Mouse (Mus musculus): ENCODE data around the gene Adora1. TPM values are rescaled to one million over a fixed set of nuclear protein-coding genes. Genes with fewer than 3 reads are reported as not detected.

The Adora1 gene
- total RNA-seq (2021): under 1 TPM; 0.20 to 0.31 TPM
- long read RNA-seq, experiment 1: 0 reads
- long read RNA-seq, experiment 2: 0 reads

DNA sequence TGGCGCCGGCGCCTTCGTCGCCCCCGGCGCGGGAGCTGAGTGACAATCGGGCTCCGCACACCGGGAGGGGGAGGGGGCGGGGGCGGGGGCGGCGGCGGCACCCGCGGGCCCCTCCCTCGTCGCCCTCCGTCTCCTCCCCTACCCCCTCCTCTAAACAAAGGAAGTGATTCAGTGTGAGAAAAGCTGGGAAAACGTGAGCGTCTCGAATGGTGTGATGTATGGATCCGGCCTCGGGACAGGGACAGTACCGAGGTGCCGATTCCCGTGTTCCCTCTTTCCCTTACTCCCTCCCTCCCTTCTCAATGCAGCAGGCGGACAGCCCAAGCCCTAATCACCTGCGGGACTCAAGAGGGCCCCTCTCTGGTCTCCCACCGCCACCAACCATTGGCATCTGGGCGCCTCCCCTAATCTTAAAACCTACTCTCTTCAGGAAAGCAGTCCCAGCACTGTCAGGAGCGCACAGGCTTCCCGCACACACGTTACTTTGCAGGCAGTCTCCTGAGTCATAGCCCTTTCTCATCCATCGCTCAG lies at the start of gene Adora1:
TSS of gene Adora1 (minus strand) at position 41 of the 531 bp plus-strand sequence.
- Histone ChIP-seq H3K27ac (peak within 1 kb of the TSS; percentile 46; the same call in 1 of the 2 replicates), H3K4me3 (peak within 1 kb of the TSS; percentile 72)
- DNase-seq: no peak
- no peak for TF ChIP-seq CTCF (IDR thresholded peaks at IDR 0.05)
- intact Hi-C loops (cut with DNase I): no loop called here

DNA sequence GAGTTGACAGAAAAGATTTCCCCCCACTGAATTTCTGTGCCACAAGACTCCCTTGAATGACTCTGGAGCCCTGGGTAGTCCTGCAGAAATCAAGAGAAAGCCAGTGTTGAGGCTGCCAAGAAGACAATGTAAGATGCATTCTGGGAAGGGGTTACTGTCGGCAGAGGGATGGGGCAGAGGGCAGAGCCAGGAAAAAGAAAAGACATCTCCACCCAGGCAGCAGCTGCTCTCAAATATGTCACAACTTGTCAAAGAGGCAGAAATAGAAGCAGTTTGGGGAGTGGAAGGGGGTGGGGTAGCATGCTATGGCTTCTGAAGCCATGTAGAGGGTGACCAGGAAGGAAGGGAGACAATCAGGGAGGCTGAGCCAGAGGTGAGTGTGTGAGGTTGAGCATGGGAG lies 47.9 kb upstream of the Adora1 start:
- no peak for DNase-seq
- TF ChIP-seq CTCF (IDR thresholded peaks at IDR 0.05): no peak
- Histone ChIP-seq H3K4me3 (no peak overlapping the region), H3K27ac (no peak overlapping the region)
- intact Hi-C loops (cut with DNase I): no loop called here

DNA sequence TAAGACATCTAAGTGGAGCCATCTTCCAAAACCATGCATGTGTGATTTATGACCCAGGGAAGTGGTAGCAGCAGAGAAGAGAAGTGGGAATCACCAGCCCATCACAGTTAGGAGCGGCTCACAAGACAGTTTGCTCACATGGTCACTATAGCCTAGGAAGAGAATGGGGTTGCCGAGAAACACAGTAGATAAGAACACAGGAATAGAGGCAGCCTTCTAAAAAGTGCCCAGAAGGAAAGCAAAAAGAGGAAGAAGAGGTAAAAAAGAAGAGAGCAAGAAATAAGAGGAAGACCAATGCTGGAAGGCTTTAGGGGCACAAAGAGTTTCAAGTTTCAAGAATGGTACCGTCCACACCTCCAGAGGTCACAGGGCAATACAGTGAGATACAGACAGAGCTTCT lies 47.1 kb upstream of the Adora1 start:
- intact Hi-C loops (cut with DNase I): no loop called here
- no peak overlapping the region for H3K27ac ChIP-seq
- DNase-seq: no peak
- no peak overlapping the region for H3K4me3 ChIP-seq
- TF ChIP-seq CTCF (IDR thresholded peaks at IDR 0.05): no peak

DNA sequence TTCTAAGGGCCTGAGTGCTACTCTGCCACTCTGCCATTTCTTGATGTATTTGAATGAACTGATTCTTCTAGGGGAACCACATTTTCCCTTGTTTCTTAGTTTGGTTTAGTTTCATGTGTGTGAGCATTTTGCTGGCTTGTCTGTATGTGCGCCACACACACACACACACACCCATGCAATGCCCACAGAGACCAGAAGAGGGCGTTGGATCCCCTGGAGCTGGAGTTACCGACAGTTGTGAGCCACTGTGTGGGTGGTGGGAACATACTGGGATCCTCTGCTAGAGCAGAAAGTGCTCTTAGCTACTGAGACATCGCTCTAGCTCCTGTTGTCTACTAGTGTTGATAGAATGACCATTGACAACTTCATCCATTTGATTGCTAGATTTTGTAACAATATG lies 46.3 kb upstream of the Adora1 start:
- DNase-seq: no peak
- Histone ChIP-seq H3K4me3 (no peak overlapping the region), H3K27ac (no peak overlapping the region)
- TF ChIP-seq CTCF (IDR thresholded peaks at IDR 0.05): peak; percentile 7; the same call in 1 of the 2 replicates
- intact Hi-C loops (cut with DNase I): no loop called here

DNA sequence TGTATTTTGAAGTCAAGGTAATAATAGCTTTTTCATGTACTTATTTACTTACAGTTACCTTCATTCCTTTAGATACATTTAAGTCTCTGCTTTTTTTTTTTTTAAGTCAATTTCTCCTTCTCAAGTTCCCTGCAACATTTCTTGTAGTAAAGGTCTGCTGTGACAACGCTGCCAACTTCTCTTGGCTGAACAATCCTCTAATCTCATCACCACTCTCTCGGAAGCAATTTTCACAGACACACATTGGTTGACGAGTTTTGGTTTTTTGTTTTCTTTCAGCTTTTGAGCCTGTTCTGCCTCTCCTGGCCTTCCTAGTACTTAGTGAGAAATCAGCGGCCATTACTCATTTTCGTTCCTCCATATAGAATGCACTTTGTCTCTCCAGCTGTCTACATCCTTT lies 44.9 kb upstream of the Adora1 start:
- DNase-seq: no peak
- intact Hi-C loops (cut with DNase I): no loop called here
- TF ChIP-seq CTCF (IDR thresholded peaks at IDR 0.05): no peak
- no peak overlapping the region for H3K4me3 ChIP-seq
- H3K27ac ChIP-seq: no peak overlapping the region

DNA sequence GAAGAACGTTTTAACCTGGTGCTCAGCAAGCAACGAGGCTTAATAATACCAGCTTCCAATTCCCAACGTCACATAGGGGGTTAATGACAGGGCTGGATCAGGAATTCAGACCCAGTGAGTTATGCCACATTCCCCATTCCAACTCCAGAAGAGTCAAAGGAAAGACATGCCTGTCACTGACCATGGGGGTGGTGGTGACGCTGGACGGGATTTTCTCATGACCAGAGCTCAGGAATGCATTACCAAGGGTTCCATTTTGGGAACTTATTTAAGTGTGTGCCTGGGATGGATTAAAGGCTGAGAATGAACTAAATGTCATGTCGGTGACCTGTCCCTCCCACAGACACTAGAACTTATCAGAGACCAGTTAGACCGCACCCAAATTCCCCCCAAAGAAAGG lies 41.6 kb upstream of the Adora1 start:
- intact Hi-C loops (cut with DNase I): no loop called here
- Histone ChIP-seq H3K4me3 (no peak overlapping the region), H3K27ac (peak overlapping the region; percentile 88)
- no peak for TF ChIP-seq CTCF (IDR thresholded peaks at IDR 0.05)
- no peak for DNase-seq

DNA sequence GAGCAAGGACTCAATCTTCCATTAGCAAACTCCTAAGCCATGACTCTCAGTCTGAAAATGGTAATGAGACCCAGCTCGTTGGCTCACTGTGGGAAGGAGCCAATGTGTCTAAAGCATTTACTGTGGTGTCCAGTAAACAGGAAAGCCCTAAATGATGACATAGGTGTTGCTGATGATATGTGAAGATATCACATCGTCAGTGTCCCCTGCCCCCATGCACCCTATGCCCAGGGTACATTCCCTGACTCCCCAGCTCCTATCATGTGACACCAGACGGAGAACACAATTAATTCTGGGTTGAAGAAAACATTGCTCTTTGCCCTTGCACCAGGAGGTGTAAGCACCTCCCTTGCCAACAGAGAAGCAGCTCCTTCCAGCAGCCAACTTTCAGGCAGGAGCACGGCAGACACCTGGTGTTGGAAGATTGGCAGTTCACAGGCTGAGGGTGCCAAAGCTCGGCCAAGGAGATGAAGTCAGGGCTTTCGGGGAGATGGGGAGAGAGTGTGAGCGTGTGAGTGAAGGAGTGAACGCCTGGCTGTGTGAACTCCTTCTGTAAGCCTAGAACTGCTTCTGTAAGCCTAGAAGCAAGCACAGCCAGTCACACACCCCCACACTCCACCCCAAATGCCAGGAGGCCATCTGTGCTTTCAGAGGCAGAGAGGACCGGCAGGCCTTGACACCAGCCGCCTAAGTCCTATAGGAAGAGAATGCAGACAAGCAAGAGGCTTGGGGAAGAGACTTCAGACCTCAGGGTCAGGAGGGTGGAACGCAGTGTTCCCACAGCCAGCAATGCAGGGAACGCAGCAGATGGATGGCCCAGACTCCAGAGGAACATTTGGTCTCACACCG lies 40.6 kb upstream of the Adora1 start:
- peak; percentile 12; the same call in 1 of the 2 replicates for TF ChIP-seq CTCF (IDR thresholded peaks at IDR 0.05)
- peak overlapping the region; percentile 17; the same call in 1 of the 2 replicates for H3K4me3 ChIP-seq
- DNase-seq: peak; percentile 79
- H3K27ac ChIP-seq: peak overlapping the region; percentile 88
- intact Hi-C loops (cut with DNase I): loop anchor here (2.0 kb wide), 1 partner anchor 15 kb away; no protein-coding TSS in a partner anchor

DNA sequence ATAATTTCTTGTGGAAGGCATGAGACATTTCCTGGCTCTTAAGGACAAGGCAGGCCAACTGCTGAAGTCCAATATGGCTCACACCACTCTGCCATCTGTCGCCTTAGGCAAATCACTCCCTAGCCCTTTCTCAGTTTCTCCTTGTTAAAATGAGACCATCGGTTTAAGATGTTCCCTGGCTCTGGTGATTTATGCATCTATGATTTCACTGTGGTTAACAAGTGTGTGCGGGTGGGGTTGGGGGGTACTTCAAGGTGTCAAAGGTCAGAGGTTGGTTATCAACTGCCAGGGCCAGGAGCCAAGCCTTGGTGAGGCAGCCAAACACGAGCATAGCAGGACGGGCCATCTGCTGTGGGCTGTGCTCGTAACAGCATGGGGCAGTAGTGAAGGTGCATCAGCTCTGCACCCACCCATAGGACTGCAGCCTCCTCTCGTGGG lies 39.3 kb upstream of the Adora1 start:
- Histone ChIP-seq H3K4me3 (no peak overlapping the region), H3K27ac (peak overlapping the region; percentile 88)
- peak; percentile 75 for DNase-seq
- intact Hi-C loops (cut with DNase I): loop anchor here (2.0 kb wide), 1 partner anchor 16 kb away; no protein-coding TSS in a partner anchor
- TF ChIP-seq CTCF (IDR thresholded peaks at IDR 0.05): no peak

DNA sequence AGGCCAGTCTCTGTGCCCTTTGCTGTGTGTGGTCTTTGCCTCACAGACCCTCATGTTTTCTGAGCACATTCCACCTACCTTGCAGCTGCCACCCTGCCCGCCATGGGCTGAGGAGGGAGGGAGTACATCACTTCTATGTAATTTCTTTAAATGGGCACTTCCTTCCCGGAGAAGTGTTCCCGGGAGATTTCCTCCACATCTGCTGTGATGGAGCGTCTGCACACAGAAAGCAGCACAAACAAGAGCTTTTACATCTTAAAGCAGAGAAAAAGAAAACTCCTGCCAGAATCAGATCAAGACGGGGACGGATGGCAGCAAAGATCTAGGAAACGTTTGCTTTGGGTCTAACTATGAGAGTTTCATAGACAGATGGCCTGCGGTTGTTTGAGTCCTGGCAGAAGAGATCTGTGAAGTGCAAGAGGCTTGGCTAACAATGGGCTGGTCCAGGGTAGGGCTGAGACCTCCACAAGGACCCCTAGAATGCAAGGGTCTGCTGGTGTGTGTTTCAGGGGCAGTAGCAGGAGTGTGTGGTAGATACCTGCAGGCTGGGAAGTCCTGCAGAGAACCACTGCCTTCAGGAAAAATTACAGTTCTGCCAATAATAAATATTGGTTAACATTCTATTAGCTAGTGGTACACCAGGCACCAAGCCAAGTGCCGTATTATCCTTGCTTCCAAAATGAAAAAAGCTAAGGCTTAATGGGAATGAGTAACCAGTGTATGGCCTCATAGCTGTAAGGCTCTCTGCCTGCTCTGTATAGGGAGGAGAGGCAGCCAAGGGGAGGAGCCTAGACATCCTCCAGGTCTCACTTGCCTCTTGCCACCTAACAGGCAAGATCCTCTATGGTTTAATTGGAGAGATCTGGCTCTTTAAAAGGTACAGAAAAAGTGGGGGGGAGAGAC lies 38.5 kb upstream of the Adora1 start:
- Histone ChIP-seq H3K27ac (peak overlapping the region; percentile 88), H3K4me3 (no peak overlapping the region)
- intact Hi-C loops (cut with DNase I): loop anchor here (2.0 kb wide), 1 partner anchor 17 kb away; no protein-coding TSS in a partner anchor
- no peak for DNase-seq
- TF ChIP-seq CTCF (IDR thresholded peaks at IDR 0.05): no peak

DNA sequence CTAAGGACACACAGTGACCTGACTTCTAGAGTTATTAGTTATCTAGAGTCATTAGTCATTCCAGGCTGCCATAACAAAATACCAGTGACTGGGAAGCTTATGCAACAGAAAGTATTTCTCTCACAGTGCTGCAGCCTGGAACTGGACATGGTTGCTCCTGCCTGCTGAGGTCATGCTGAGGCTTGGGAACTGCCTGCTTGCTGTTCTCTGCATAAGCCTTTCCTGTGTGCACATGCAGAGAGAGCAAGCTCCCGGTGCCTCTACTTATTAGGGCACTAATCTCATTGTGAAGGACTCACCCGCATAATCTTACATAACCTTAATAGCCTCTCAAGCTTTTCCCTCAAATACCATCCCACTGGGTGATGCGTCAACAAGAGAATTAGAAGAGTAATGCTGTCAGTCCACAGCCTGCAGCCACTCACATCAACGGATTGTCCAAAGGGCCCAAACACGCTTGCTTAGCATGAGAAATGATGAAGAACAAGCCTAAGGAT lies 37.6 kb upstream of the Adora1 start:
- TF ChIP-seq CTCF (IDR thresholded peaks at IDR 0.05): no peak
- Histone ChIP-seq H3K27ac (no peak overlapping the region), H3K4me3 (no peak overlapping the region)
- no peak for DNase-seq
- intact Hi-C loops (cut with DNase I): no loop called here

DNA sequence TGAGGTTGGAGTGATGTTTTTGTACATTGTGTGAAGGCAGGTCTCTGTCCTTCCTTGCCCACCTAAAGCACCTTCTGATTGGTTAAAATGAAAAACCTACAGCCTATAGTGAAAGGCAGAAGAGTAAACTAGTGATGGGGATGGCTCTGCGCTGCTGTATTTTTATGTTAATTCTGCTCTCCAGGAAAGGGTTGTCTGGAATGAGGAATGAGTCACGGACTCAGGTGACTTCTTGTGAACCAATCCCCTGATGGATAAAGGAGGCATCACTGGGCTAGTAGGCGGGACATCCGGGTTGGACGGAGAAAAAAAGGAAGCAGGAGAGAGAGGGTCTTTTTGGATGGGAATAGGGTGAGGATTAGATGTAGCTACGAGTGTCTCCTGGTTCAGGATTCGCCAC lies 34.8 kb upstream of the Adora1 start:
- intact Hi-C loops (cut with DNase I): no loop called here
- no peak for DNase-seq
- H3K27ac ChIP-seq: no peak overlapping the region
- H3K4me3 ChIP-seq: no peak overlapping the region
- no peak for TF ChIP-seq CTCF (IDR thresholded peaks at IDR 0.05)

DNA sequence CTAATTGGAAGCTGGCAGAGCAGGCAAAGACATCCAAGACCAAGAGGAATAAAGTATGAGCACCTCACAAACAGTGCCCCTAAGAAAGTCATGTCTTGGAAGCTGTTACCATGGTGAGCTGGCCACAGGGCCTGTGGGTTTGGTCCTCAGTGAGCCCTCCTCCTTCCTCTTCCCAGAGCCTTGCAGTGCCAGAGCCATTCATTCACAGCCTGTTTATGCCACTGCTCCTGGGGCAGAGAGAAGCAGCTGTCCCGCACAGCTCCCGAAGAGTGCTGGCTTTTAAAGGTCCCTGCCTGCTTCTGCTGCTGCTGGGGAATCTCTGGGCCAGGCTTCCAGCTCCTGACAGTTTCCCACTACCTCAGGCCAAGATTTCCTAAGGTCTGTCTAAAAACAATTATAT lies 30.6 kb upstream of the Adora1 start:
- H3K4me3 ChIP-seq: no peak overlapping the region
- no peak overlapping the region for H3K27ac ChIP-seq
- intact Hi-C loops (cut with DNase I): no loop called here
- no peak for TF ChIP-seq CTCF (IDR thresholded peaks at IDR 0.05)
- no peak for DNase-seq
